Mouse (Mus musculus) heart, postnatal 36 days (tissue): ENCODE results near the gene Mapkapk5. TPM values are rescaled to one million over a fixed set of nuclear protein-coding genes. Genes with fewer than 3 reads are reported as not detected.
"Not testable (repeated sequence)": the region's sequence is repeated elsewhere in the genome, so short reads cannot be mapped to it uniquely, and the experiment has no call there.

Source experiments
- DNase-seq, 2 experiments: peaks; one replicate each; pipeline ENCODE4 v3.0.0; 2021 to 2022
- intact Hi-C: fragments of 180-260 bp; cut with DNase I; formaldehyde crosslinking; loops from one replicate; pipeline ENCODE4 v1.15.1; 2025
- total RNA-seq, 2 experiments: library from RNA; stranded (reverse); gene quantifications; 2 replicates each; pipeline ENCODE4 v1.2.3; 2021

Gene Mapkapk5
- total RNA-seq, 2 experiments from 2014 or later = 85.1 to 89.3 TPM

DNA sequence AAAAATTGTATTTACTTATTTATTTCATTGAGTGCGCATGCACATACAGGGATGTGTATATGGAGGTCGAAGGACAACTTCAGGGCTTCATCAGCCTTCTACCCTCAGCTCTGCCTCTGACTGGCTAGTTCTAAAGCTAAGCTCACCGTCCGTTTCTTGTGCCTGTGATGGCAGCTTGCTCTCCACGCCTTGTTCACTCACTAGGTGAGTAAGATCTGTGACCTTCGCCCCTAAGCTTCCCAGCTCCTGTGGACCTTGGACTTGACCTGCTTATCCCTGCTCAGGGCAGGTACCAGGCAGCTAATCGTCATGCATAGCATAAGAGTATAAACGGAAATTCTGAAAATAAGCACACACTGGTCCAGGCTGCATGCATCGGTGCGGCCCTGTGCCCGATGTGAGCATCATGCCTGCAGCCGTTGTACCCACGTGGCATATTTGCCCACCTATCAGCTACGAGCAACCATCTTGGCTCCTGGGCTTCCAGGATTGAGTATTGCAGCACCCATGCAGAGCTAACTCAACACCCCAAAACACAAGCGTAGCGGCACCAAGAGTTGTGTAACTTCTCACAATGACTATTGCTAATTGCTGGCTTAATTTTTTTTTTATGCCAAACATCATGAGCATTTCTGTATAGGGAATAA, 20.5 kb upstream of the Mapkapk5 start:
- intact Hi-C loops = no loop called here

DNA sequence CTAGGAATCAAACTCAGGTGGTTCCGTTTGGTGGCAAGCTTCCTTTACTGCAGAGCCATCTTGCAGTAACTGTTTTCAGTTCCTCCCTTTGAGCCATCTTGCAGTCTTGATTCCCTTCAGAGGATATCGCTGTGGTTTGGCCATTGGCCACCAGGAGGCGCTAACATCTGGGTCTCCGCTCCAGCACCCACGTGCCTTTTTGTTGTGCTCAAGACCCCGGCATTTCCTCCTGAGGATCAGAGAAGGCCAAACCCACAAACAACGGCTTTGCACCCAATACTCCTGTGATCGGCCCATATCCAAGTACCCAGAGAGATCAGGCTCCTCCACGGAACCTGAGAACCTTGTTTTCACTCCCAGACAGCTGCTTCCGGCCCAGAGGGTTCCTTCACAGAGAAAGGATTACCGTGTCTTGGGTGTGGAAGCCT, 18.8 kb upstream of the Mapkapk5 start:
- intact Hi-C loops = loop anchor here (1.0 to 2.0 kb wide), 2 partner anchors 18 to 38 kb away; no protein-coding TSS in a partner anchor

More for the DNA sequence above, 20.5 kb upstream of the Mapkapk5 start:
- DNase-seq = no peak

DNA sequence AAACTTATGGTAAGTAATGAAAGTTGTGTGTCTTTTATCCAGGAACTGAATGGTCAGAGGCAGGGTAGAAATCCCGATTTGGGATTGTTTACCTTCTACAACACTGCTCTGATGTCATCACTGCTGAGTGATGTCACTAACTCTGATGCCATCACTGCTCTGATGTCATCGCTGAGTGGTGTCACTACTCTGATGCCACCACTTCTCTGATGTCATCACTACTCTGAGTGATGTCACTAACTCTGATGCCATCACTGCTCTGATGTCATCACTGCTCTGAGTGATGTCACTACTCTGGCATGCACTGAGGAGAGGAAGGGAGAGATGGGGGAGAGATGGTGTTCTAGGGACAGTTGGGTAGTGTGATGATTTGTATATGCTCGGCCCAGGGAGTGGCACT, 16.7 kb upstream of the Mapkapk5 start:
- DNase-seq = no peak
- intact Hi-C loops = no loop called here

More for the DNA sequence above, 18.8 kb upstream of the Mapkapk5 start:
- peak; percentile 88 to 93 for DNase-seq

DNA sequence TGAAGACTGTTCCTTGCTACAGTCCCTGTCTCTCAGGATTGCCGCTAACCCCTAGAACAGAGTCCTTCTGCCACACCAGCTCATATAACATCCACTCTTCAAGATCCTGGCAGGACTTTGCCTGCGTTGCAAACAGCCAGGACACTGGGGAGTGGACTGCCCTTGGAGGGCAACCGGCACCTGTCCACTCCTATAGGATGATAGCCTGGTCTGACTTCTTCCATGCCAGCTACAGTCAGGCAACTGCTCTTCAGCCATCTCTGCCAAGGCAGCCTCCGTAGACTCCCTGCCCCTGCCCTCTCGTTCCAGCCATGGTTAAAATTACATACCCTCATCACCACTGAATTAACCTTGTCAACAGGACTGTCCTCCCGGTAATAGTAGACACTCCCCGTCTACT, 3.5 kb upstream of the Mapkapk5 start:
- intact Hi-C loops = no loop called here
- DNase-seq = no peak

DNA sequence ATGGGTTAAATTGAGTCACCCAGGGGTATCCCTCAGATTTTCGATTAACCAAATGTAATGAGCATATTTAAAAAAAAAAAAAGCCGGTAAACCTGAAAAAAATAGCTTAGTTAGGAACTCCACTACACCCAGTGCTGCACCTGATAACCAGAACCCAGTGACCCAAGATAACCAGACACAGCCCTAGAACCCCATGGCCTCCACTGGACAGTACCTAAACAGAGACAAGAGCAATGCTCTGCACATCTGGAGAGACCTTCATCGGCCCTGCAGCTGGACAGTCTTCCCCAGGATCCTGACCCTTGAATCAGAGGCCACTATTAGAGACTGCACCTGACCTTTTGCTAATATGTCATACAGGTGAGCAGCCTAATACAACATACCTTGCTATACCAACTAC, 1.4 kb upstream of the Mapkapk5 start:
- intact Hi-C loops = loop anchor here (2.0 kb wide), 1 partner anchor 56 kb away; no protein-coding TSS in a partner anchor
- no peak for DNase-seq

DNA sequence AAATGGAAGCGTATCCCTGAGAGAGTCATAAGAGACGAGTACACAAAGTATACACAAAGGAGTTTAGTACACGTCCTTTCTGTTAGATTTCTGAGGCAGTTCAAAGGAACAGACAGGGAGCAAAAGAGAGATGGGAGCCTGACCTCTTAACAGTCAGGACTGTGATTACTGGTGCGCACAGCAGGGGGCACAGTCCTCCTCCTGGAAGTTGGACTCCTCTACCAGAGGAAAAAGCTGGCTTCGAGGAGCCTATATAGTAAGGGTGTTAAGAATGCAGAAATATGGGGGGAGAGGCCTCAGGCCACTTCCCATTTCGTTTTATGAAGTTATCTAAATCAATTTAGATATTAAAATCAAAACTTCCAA, 808 bp upstream of the Mapkapk5 start:
- DNase-seq = peak; percentile 35 to 44
- intact Hi-C loops = loop anchor here (2.0 kb wide), 1 partner anchor 56 kb away; no protein-coding TSS in a partner anchor

DNA sequence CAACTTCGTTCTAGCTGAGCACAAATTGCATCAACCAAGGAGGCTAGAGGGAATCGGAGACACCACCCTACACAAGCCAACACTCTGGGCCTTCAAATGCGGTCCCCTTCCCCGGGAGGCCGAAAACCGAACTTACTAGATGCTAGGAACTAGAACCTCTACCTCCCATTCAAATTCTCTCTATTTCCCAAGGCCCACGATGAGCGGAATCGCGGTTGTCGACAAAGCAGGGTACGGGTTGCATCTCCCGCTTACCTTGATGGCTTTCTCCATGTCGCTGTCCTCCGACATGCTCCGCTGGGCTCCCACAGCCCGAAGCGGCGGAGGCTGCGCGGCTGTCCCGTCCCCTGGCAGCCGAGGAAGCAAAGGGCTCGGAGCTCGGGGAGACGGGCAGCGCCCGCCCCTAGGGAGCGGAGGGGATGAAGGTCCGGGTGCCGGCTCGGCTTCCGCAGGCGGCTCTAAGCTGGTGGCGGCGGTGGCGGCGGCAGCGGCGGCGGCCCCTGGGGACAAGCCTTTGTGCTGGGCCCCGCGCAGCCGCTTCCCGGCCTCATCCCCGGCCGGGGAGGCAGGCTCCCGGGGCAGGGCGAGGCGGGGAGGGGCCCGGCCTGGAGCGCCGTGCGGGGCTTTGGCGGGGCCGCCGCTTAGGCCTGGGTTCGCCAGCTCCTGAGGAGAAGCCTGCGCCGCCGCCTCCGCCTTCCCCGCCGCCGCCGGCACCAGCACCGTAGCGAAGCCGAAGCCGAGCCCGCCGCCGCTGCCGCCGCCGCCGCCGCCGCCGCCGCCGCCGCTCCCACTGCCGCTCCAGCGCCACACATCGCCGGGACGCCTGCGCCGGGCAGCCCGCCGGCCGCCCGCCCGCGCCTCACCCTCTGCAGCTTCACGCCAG, 554 bp downstream of the Mapkapk5 start, which contains the start of the genes Adam1a and Gm42878:
Adam1a (minus strand) TSS at position 573 of the 883 bp plus-strand sequence.
Gm42878 (minus strand) TSS at position 573 of the 883 bp plus-strand sequence.
- intact Hi-C loops = loop anchor here (5.0 kb wide), 1 partner anchor 93 kb away; the partner anchor contains the start of genes Erp29 and Tmem116
- DNase-seq = no peak

DNA sequence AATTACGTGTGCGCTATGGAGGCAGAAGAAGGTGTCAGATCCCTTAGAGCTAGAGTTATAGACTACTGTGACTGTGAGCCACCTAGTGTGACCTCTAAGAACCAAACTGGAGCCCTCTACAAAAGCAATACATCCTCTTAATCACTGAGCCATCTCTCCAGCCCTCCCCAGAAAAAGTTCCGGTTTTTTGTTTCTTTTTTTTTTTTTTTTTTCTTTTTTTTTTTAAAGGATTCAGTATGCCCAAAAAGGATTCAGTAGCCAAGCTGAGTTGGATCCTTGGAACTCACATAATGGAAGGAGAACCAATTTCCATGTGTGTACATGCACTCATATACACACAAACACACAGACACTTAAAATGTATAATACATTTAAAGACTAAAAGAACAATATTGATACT, 2.3 kb downstream of the Mapkapk5 start:
- no peak for DNase-seq
- intact Hi-C loops = loop anchor here (5.0 kb wide), 1 partner anchor 91 kb away; the partner anchor contains the start of genes Erp29 and Tmem116

DNA sequence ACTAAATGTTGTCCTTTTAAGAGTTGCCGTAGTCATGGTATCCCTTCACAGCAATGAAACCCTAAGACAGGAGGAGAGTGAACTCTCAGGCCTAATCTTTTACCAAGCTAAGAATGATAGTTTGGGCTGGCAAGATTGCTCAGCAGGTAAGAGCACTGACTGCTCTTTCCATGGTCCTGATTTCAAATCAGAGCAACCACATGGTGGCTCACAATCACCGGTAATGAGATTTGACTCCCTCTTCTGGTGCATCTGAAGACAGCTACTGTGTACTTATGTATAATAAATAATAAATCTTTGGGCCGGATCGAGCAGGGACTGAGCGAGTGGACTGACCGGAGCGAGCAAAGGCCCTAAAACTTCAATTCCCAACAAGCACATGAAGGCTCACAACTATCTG, 4.5 kb downstream of the Mapkapk5 start:
- DNase-seq = no peak
- intact Hi-C loops = loop anchor here (5.0 kb wide), 1 partner anchor 89 kb away; the partner anchor contains the start of genes Erp29 and Tmem116

DNA sequence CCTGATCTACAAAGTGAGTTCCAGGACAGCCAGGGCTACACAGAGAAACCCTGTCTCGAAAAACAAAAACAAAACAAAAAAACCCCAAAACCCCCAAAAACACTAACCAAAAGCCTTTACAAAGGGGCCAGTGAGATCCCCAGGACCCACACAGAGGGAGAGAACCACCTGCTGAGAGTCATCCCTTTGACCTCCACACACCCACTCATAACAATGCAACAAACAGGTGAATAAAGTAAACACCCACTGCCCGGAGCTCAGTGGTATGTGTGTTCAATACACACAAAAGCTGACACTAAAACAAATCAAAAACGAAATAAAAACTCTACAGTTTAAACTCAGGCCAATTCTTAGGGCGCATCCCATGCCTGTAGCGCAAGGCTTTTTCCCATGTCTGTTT, 5.6 kb downstream of the Mapkapk5 start:
- DNase-seq = no peak
- intact Hi-C loops = loop anchor here (5.0 kb wide), 1 partner anchor 88 kb away; the partner anchor contains the start of genes Erp29 and Tmem116

DNA sequence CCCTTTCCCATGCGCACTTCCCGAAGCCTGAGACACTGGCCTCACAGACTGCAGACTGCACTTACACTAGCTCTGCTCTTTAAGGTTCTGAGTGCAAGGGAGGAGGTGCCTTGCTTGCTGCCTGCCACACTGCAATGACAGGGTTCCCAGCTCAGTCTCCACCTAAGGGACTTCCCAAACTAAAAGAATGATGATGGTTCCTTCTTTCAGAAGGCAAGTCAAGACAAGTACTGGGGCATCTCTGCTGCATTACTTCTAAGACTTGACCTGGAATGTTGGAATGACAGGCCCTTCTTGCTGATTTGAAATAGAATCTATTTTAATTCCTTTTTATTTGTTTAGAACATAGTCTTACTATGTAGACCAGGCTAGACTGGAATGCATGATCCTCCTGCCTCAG, 8.1 kb downstream of the Mapkapk5 start:
- intact Hi-C loops = no loop called here
- DNase-seq = no peak

DNA sequence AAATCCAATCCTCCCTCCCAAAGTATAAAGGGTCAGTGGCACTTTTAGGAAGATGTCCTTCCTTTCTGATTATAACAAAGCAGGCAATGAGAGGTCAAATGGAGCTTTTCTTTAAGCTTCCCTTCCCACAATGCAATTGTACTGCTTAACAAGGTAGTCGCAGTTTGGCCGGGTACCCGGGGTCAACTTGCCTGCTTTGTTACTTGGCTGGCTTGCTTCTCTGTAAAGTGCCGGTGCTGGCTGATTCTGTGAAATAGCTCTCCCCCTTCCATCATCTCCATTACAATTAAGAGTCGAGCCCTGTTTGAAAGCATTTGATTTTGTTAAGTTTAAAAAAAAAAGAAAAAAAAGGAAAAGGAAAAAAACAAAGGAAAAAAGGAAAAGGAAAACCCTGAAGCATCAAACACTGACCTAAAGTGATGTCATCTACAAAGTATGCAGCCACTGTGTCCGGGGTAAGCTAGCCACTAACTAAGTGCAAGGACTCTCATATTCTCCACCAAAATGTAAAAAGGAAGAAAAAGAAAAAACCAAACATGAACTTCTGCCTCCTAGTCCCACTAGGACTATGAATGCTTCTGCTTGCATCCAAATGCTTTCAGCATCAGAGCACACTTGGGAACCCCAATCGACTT, 8.7 kb downstream of the Mapkapk5 start:
- DNase-seq = no peak
- intact Hi-C loops = no loop called here

DNA sequence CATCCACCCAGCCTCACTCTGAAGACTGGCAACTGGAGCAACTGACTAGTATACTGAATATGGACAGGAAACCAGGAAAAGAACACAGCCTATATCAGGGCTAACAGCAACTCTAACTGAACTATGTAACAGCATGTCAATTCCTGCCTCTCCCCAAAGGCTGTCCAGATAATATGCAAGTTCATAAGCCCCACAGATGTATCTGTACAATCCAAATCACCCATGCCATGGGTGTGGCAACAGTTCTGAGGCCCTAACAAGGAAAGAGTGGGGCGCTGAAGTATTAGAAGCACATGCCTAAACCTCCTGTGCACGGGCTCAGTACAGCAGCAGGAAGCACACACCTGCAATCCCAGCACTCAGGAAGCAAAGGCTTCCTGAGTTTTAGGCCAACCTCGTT, 10.6 kb downstream of the Mapkapk5 start:
- DNase-seq = no peak
- intact Hi-C loops = no loop called here

DNA sequence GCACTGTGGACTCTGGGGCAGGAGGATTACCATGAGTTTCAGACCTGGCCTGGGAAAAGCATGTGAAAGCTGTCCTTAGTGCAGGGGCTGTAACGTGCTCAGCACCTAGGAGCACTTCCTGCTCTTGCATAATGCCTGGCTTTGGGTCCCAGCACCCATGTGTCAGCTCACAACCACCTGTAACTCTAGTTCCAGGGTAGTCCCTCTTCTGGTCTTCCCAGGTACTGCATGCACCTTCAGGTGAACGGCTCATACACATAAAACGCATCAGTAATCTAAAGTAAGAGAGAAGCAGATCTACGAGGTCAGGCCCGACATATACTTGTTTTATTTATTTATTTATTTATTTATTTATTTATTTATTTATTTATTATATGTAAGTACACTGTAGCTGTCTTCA, 11.2 kb downstream of the Mapkapk5 start:
- DNase-seq = no peak
- intact Hi-C loops = no loop called here

DNA sequence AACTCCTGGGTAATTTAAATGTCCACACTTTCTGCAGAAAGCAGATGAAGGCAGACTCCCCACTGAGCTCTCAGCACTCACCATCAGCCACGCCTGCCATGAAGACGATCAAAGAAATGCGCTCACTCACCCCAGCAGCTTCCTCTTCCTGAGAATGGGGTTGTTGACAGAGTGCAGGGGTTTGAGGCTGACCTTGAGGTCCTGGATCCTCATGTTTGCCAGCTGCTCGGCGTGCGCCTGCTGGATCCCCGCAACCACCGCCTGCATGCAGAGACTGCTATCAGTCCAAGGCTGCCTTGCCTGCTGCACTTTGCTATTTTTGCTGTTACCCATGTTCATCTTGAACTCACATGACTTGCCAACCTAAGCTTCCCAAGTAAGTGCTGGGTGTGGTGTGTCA, 18.7 kb downstream of the Mapkapk5 start:
- intact Hi-C loops = no loop called here
- DNase-seq = no peak

DNA sequence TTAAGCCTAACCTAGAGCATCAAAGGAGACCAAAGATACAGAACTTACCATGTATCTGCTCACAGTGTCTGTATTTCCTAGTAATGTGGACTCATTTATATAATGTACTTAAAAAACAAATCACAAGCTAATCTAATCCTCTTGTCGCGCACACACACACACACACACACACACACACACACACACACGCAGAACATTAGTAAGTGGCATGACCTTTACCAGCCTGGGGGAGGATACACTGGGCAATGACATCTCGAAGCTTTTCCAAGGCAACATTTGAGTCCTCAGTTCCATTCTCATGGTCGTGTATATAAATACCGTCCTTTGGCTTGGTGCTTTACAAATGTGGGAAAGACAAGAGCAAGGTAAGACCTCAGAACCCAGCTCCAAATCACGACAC, 19.2 kb downstream of the Mapkapk5 start:
- intact Hi-C loops = no loop called here
- no peak for DNase-seq

DNA sequence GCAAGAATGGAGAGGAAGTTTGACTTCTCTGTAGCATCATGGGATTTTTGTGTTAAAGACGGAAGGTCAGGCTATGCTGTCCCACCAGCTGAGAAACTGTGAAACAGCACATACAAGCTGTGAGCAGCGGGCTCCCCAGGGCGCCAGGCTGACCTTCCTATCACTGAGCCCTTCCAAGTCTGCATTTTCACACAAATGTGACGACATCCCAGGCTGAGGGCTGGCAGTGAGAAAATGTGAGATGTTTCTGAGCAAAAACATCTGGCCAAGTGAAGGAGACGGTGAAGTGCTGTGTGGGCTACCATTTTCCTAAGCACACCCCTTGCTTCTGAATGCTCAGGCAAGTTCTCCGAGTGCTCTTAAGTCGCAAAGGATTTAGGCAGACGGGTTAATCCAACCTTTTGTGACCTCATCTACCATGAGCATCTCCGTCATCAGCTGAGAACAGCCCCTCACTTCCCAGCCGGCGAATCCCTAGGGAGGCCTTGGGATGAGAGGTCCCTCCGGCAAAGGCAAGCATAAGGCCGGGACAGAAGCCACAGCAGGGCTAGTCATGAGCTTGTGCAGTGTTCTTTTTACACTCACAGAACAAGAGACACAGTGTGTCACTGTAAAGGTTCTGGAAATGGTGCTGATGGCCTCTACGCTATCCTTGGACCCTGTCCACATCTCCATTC, 19.8 kb downstream of the Mapkapk5 start:
- intact Hi-C loops = no loop called here
- DNase-seq = peak in 1 of 2 experiments; percentile 12

DNA sequence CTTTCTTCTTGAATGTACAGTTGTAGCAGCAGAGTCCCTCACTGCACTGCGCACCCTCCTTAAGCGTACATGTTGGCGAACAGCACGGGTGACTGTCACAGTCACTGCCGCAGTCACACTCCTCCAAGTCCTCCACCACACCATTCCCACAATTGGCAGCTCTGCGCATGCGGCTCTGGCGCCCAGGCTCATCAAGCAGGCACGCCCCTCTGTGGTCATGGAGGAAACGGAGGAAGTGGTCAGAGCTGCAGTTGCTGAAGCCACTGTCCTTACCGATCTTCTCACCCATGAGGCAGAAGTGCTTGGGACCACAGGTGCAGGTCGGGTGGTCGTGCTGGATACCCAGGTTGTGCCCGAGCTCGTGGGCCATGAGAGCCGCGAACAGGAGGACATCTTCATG, 25.9 kb downstream of the Mapkapk5 start:
- intact Hi-C loops, DNase-seq: not testable (repeated sequence)

DNA sequence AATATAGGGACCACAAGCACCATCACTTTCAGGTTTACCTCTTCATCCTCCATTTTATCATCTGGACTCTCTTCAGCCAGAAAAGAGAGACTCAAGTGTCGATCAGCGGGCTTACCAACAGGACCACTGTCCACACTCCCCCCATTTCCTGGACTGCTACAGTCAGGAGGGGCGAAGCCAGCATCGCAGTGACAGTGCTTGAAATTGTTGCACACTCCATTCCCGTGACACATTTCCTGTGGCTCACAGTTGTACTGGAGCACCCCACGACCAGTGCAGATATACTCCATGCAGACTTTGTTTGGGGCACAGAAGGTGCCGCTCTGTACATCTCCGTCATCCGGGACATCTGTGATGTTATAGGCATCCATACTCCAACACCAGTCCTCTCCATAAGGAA, 26.7 kb downstream of the Mapkapk5 start:
- intact Hi-C loops = no loop called here
- no peak for DNase-seq

DNA sequence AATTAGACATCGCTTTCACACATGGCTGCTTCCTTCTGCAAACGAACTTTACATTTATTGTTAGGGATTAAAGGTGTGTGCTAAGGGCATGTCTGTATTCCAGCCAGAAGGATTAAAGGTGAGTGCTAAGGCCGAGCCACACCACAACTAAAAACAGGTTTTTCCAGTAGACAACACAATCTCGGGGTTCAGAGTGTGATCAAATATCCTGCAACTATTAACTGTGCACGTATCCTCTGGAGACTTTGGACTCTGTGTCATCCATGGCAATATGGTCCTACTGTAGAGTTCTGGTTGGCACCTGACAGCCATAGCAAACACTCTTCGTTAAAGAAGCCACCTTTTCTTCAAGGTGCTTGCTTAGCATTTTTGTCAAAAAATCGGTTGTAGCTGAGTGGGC, 35.7 kb downstream of the Mapkapk5 start:
- no peak for DNase-seq
- intact Hi-C loops = no loop called here
